Mouse (Mus musculus) MEL-GATA-1-ER (cell line): Measurements from ENCODE around the gene Rbp1.

Experiments
- DNase-seq: peaks from one replicate; pipeline ENCODE4 v3.0.0-alpha.2; 2012; ENCODE audit warnings: low read depth; ENCODE audit errors: extremely low read depth

The Rbp1 gene

DNA sequence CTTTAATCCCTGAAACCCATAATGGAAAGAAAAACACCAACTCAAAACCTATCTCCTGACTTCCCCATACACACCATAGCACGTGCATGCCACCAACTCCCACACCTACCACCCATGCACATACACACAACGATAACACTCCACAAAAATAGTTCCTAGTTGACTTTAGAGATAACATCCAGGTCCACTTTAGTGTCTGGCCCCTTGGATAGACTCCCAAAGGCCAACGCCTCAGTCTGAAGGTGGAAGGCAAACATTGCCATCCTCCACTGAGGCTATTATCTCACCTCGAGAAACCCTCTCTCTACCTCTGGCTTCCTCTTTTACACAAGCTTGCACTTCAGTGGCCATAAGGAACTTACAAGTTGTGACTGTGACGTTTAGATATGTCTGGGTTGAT, 69.5 kb downstream of the Rbp1 start:
- peak; percentile 96 for DNase-seq

DNA sequence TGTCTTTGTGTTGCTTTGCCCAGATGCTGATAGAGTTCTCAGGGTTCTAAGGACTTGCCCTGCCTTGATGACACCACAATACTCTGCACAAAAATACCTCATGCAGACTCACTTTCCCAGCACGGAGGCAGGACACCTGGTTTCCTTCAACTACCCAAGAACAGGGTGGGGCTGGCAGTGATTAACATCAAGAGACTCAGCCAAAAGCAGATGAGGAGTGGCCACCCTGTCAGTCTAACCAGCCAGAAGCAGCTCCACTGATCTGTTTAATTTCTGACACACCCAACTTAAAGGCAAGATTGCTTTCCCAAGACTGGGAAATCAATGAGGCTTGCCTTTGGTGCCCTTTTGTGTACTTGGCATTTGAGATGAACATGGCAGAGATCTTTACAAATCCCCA, 70.1 kb downstream of the Rbp1 start:
- peak; percentile 16 for DNase-seq
